Mouse (Mus musculus): Measurements from ENCODE around the gene Cd33.

GRCm38 (mm10) chr7:43525313-43525712 lies 18.9 kb downstream of the Cd33 start:
- TF ChIP-seq CTCF (IDR thresholded peaks at IDR 0.05 in 2 of 3, conservative IDR thresholded peaks at IDR 0.05 in 1 of 3; ENCODE audit: control insufficient read depth in 1 of 3, insufficient read depth in 1 of 3, low read depth in 2 of 3, low read length in 3 of 3, poor library complexity in 1 of 3, severe bottlenecking in 1 of 3) (no peak), E2F4 (IDR thresholded peaks at IDR 0.05; ENCODE audit: borderline replicate concordance, low read depth, low read length) (no peak), ELF1 (IDR thresholded peaks at IDR 0.05; ENCODE audit: low read depth, low read length) (no peak), MXI1 (IDR thresholded peaks at IDR 0.05; ENCODE audit: low read depth, low read length) (no peak), MAX (IDR thresholded peaks at IDR 0.05; ENCODE audit: low read length) (no peak), POLR2A (IDR thresholded peaks at IDR 0.05; ENCODE audit: control insufficient read depth in 1 of 2, insufficient read depth in 1 of 2, low read depth in 1 of 2, low read length in 2 of 2, poor library complexity in 1 of 2) (no peak), CHD1 (IDR thresholded peaks at IDR 0.05; ENCODE audit: low read depth, low read length) (no peak)
